In the genomic region with DNA sequence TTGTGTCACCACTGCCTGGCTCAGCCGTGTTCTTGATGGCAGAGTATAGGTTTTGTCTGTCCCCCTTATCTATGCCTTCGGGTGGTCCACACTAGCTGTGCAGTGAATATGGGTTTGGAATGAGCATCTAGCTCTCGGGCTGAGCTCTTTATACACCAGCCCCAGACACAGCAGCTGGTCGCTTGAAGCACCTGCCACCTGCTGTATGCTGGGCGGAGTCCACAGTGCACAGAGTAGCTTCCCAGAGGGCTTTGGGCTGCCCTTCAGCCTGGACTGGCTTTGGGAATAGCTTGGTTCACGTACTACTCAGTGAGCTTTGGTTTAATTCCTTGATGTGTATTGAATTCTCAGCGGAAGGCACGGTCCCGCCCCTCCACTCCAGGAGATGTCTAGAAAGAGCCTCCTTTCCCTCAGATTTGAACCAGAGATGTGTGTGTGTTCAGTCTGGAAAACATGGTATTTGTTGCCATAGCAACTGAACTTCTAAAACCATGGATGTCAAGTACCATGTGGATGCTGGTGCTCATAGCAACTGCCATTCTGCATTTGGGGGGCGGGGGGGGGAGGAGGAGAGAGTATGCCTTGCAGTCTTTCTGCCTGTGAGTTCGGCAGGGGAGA, we compare ENCODE assay signal across 23 mouse cellular contexts. TPM values are rescaled to one million over a fixed set of nuclear protein-coding genes. Genes with fewer than 3 reads are reported as not detected.
DNase-seq lines count a peak whose midpoint lies in the region; ATAC-seq and TF ChIP-seq lines count a peak whose summit lies in the region.
"Had no signal": no experiment of that assay in that cellular context is flagged by ENCODE, and none has a peak within 500 bp of the region (broad histone marks: within the 10 kb centered on the region; RNA-seq: fewer than 3 reads in every experiment).

No protein-coding gene starts in this region.

- ATAC-seq in hindbrain, embryonic 16.5 days: peak; percentile 61
- ATAC-seq in hindbrain, embryonic 11.5 days (ENCODE audit: low FRiP score): no peak
- ATAC-seq in stomach, embryonic 15.5 days (ENCODE audit: insufficient read depth, low FRiP score, low read depth): peak; percentile 58; the same call in 1 of the 2 replicates
- no peak for ATAC-seq in stomach, postnatal 0 days (ENCODE audit: low FRiP score, low TSS enrichment)
- ATAC-seq in intestine, embryonic 16.5 days: peak; percentile 55
- ATAC-seq: liver, embryonic 12.5 days had no signal

- H3K9me3 ChIP-seq in hindbrain, embryonic 16.5 days (ENCODE audit: control insufficient read depth, low read length): no peaks in the 10 kb centered on the region
- H3K9me3 ChIP-seq in hindbrain, embryonic 11.5 days (ENCODE audit: control insufficient read depth, low read length): no peaks in the 10 kb centered on the region
- H3K9me3 ChIP-seq in stomach, embryonic 15.5 days: no peaks in the 10 kb centered on the region
- no peaks in the 10 kb centered on the region for H3K9me3 ChIP-seq in stomach, postnatal 0 days (ENCODE audit: control insufficient read depth, low read length)
- no peaks in the 10 kb centered on the region for H3K9me3 ChIP-seq in intestine, embryonic 16.5 days (ENCODE audit: control insufficient read depth, low read length)
- H3K9me3 ChIP-seq: embryonic facial prominence, embryonic 13.5 days; limb, embryonic 12.5 days; liver, embryonic 12.5 days; neural tube, embryonic 15.5 days had no signal

- H3K27me3 ChIP-seq in hindbrain, embryonic 16.5 days (replicated peaks; ENCODE audit: control insufficient read depth, insufficient read depth, low read length): no peaks in the 10 kb centered on the region
- no peaks in the 10 kb centered on the region for H3K27me3 ChIP-seq in hindbrain, embryonic 11.5 days (ENCODE audit: control insufficient read depth, insufficient read depth, low read length)
- 0 out of 2 replicates have a peak, but pooled peaks cover 3% of the 10 kb centered on the region for H3K27me3 ChIP-seq in stomach, embryonic 15.5 days (replicated peaks)
- no peaks in the 10 kb centered on the region for H3K27me3 ChIP-seq in stomach, postnatal 0 days (ENCODE audit: control insufficient read depth, insufficient read depth, low read length)
- 0 out of 2 replicates have a peak, but pooled peaks cover 3% of the 10 kb centered on the region for H3K27me3 ChIP-seq in intestine, embryonic 16.5 days (replicated peaks; ENCODE audit: control insufficient read depth, insufficient read depth, low read length)

- no peak overlapping the region for H3K4me3 ChIP-seq in hindbrain, embryonic 16.5 days (ENCODE audit: low read length)
- no peak overlapping the region for H3K4me3 ChIP-seq in hindbrain, embryonic 11.5 days (ENCODE audit: low read depth, low read length)
- H3K4me3 ChIP-seq in stomach, embryonic 15.5 days (replicated peaks): no peak overlapping the region
- H3K4me3 ChIP-seq in stomach, postnatal 0 days (ENCODE audit: low read depth, low read length): no peak overlapping the region
- no peak overlapping the region for H3K4me3 ChIP-seq in intestine, embryonic 16.5 days (ENCODE audit: low read length)
- H3K4me3 ChIP-seq: embryonic facial prominence, embryonic 13.5 days; heart, embryonic 13.5 days; limb, embryonic 12.5 days; liver, embryonic 12.5 days; neural tube, embryonic 15.5 days had no signal

- peaks cover 11% of the 10 kb centered on the region for H3K4me1 ChIP-seq in hindbrain, embryonic 16.5 days (ENCODE audit: control insufficient read depth, insufficient read depth, low read depth, low read length)
- H3K4me1 ChIP-seq in hindbrain, embryonic 11.5 days (replicated peaks; ENCODE audit: control insufficient read depth, insufficient read depth, low read length): 0 out of 2 replicates have a peak, but pooled peaks cover 2% of the 10 kb centered on the region
- H3K4me1 ChIP-seq in stomach, embryonic 15.5 days: peaks cover 3% of the 10 kb centered on the region; the same call in 1 of the 2 replicates
- H3K4me1 ChIP-seq in stomach, postnatal 0 days (replicated peaks; ENCODE audit: control insufficient read depth, insufficient read depth): no peaks in the 10 kb centered on the region
- H3K4me1 ChIP-seq in intestine, embryonic 16.5 days (ENCODE audit: control insufficient read depth, insufficient read depth, low read length): peaks cover 6% of the 10 kb centered on the region; the same call in 1 of the 2 replicates
- H3K4me1 ChIP-seq: limb, embryonic 12.5 days; liver, embryonic 12.5 days had no signal

- H3K27ac ChIP-seq in hindbrain, embryonic 16.5 days (ENCODE audit: low read depth, low read length): no peak overlapping the region
- H3K27ac ChIP-seq in hindbrain, embryonic 11.5 days (ENCODE audit: low read depth, low read length): no peak overlapping the region
- H3K27ac ChIP-seq in stomach, embryonic 15.5 days: no peak overlapping the region
- no peak overlapping the region for H3K27ac ChIP-seq in stomach, postnatal 0 days (replicated peaks)
- no peak overlapping the region for H3K27ac ChIP-seq in intestine, embryonic 16.5 days (ENCODE audit: low read length)
- H3K27ac ChIP-seq: embryonic facial prominence, embryonic 13.5 days; heart, embryonic 13.5 days; limb, embryonic 12.5 days; liver, embryonic 12.5 days; neural tube, embryonic 15.5 days had no signal

- 53% methylated on average over 11 of the region's 11 CpGs for WGBS in hindbrain, embryonic 16.5 days
- WGBS in hindbrain, embryonic 11.5 days: 64% methylated on average over 11 of the region's 11 CpGs
- WGBS in stomach, embryonic 15.5 days: 48% methylated on average over 11 of the region's 11 CpGs
- 53% methylated on average over 11 of the region's 11 CpGs for WGBS in stomach, postnatal 0 days
- WGBS in intestine, embryonic 16.5 days: 58% methylated on average over 11 of the region's 11 CpGs

- no peak for DNase-seq in hindbrain, embryonic 11.5 days (ENCODE audit: low spot score)
- DNase-seq in stomach, postnatal 0 days (ENCODE audit: low spot score): no peak
- DNase-seq in embryo, embryonic 10 days (ENCODE audit: low spot score): no peak
- DNase-seq in cerebellum, postnatal 36 days: no peak
- DNase-seq: adrenal gland, postnatal 25 days; cerebellum, adult 2 months; gastrocnemius, postnatal 14 days; heart, adult 18-20 months; kidney, postnatal 36 days; lung, adult 2 months; lung, postnatal 36 days; right cerebral cortex, adult 18-20 months; thymus, postnatal 14 days had no signal

- no peak overlapping the region for H3K4me2 ChIP-seq in hindbrain, embryonic 16.5 days (ENCODE audit: low read length)
- no peak overlapping the region for H3K4me2 ChIP-seq in hindbrain, embryonic 11.5 days (replicated peaks; ENCODE audit: low read depth, low read length)
- H3K4me2 ChIP-seq in stomach, embryonic 15.5 days: no peak overlapping the region
- no peak overlapping the region for H3K4me2 ChIP-seq in stomach, postnatal 0 days (replicated peaks; ENCODE audit: low read depth)
- no peak overlapping the region for H3K4me2 ChIP-seq in intestine, embryonic 16.5 days (ENCODE audit: low read depth, low read length)
- H3K4me2 ChIP-seq: embryonic facial prominence, embryonic 13.5 days; heart, embryonic 13.5 days; limb, embryonic 12.5 days; liver, embryonic 12.5 days; neural tube, embryonic 15.5 days had no signal

- no peak overlapping the region for H3K9ac ChIP-seq in hindbrain, embryonic 16.5 days (ENCODE audit: low read depth, low read length)
- no peak overlapping the region for H3K9ac ChIP-seq in hindbrain, embryonic 11.5 days (ENCODE audit: low read depth, low read length)
- no peak overlapping the region for H3K9ac ChIP-seq in stomach, embryonic 15.5 days
- no peak overlapping the region for H3K9ac ChIP-seq in stomach, postnatal 0 days (ENCODE audit: low read length)
- H3K9ac ChIP-seq in intestine, embryonic 16.5 days (ENCODE audit: low read depth, low read length): no peak overlapping the region
- H3K9ac ChIP-seq: embryonic facial prominence, embryonic 13.5 days; heart, embryonic 13.5 days; limb, embryonic 12.5 days; liver, embryonic 12.5 days; neural tube, embryonic 15.5 days had no signal

- TF ChIP-seq CTCF in stomach, postnatal 0 days (IDR thresholded peaks at IDR 0.05; ENCODE audit: low read depth): no peak

- no peak for TF ChIP-seq EP300 in stomach, postnatal 0 days (optimal IDR thresholded peaks at IDR 0.05)

- H3K36me3 ChIP-seq in hindbrain, embryonic 16.5 days (ENCODE audit: control insufficient read depth, insufficient read depth, low read length): no peaks in the 10 kb centered on the region
- H3K36me3 ChIP-seq in hindbrain, embryonic 11.5 days (ENCODE audit: control insufficient read depth, insufficient read depth, low read length): no peaks in the 10 kb centered on the region
- no peaks in the 10 kb centered on the region for H3K36me3 ChIP-seq in stomach, embryonic 15.5 days
- no peaks in the 10 kb centered on the region for H3K36me3 ChIP-seq in stomach, postnatal 0 days (ENCODE audit: control insufficient read depth, insufficient read depth, low read length)
- H3K36me3 ChIP-seq in intestine, embryonic 16.5 days (ENCODE audit: control insufficient read depth, insufficient read depth, low read length): no peaks in the 10 kb centered on the region
- H3K36me3 ChIP-seq: embryonic facial prominence, embryonic 13.5 days; heart, embryonic 13.5 days; limb, embryonic 12.5 days; liver, embryonic 12.5 days; neural tube, embryonic 15.5 days had no signal

RNA-seq across cellular contexts. Expression of a gene that starts 16.0 kb away (rescaled TPM):
- 21.6 and 23.7 TPM in 2 replicates for polyA plus RNA-seq in hindbrain, embryonic 16.5 days (2015; fragmentation: Nextera tagmentation; extraction: Ambion mirVana)
- polyA plus RNA-seq in hindbrain, embryonic 11.5 days (2014; fragmentation: Nextera tagmentation; extraction: Ambion mirVana): 16.0 and 16.6 TPM in 2 replicates
- polyA plus RNA-seq in stomach, embryonic 15.5 days (2015; fragmentation: Nextera tagmentation; extraction: Ambion mirVana): 15.7 and 18.6 TPM in 2 replicates
- 17.1 and 18.7 TPM in 2 replicates for polyA plus RNA-seq in stomach, postnatal 0 days (2015; fragmentation: Nextera tagmentation; extraction: Ambion mirVana)
- polyA plus RNA-seq in intestine, embryonic 16.5 days (2015; fragmentation: Nextera tagmentation; extraction: Ambion mirVana): 32.7 and 35.3 TPM in 2 replicates

RNA-seq across cellular contexts. Expression of a gene that starts 22.1 kb away (rescaled TPM):
- 16.6 and 17.3 TPM in 2 replicates for polyA plus RNA-seq in hindbrain, embryonic 16.5 days (2015; fragmentation: Nextera tagmentation; extraction: Ambion mirVana)
- 0.11 TPM in 1 of 2 replicates, not detected in the other for polyA plus RNA-seq in hindbrain, embryonic 11.5 days (2014; fragmentation: Nextera tagmentation; extraction: Ambion mirVana)
- polyA plus RNA-seq in stomach, embryonic 15.5 days (2015; fragmentation: Nextera tagmentation; extraction: Ambion mirVana): 0.31 TPM in 1 of 2 replicates, not detected in the other
- polyA plus RNA-seq in stomach, postnatal 0 days (2015; fragmentation: Nextera tagmentation; extraction: Ambion mirVana): 0.07 TPM in 1 of 2 replicates, not detected in the other
- not detected in 2 replicates for polyA plus RNA-seq in intestine, embryonic 16.5 days (2015; fragmentation: Nextera tagmentation; extraction: Ambion mirVana)
- polyA plus RNA-seq: heart, embryonic 13.5 days; kidney, embryonic 14.5 days; limb, embryonic 12.5 days; liver, embryonic 12.5 days; lung, adult 2 months; testis, adult 2 months had no signal

RNA-seq across cellular contexts. Expression of a gene that starts 35.7 kb away (rescaled TPM):
- 15.5 and 16.7 TPM in 2 replicates for polyA plus RNA-seq in hindbrain, embryonic 16.5 days (2015; fragmentation: Nextera tagmentation; extraction: Ambion mirVana)
- 6.0 and 6.4 TPM in 2 replicates for polyA plus RNA-seq in hindbrain, embryonic 11.5 days (2014; fragmentation: Nextera tagmentation; extraction: Ambion mirVana)
- 5.0 and 5.2 TPM in 2 replicates for polyA plus RNA-seq in stomach, embryonic 15.5 days (2015; fragmentation: Nextera tagmentation; extraction: Ambion mirVana)
- 4.5 and 4.8 TPM in 2 replicates for polyA plus RNA-seq in stomach, postnatal 0 days (2015; fragmentation: Nextera tagmentation; extraction: Ambion mirVana)
- 3.5 and 3.6 TPM in 2 replicates for polyA plus RNA-seq in intestine, embryonic 16.5 days (2015; fragmentation: Nextera tagmentation; extraction: Ambion mirVana)

RNA-seq across cellular contexts. Expression of a gene that starts 50.7 kb away (rescaled TPM):
- polyA plus RNA-seq in hindbrain, embryonic 16.5 days (2015; fragmentation: Nextera tagmentation; extraction: Ambion mirVana): 7.9 and 8.1 TPM in 2 replicates
- polyA plus RNA-seq in hindbrain, embryonic 11.5 days (2014; fragmentation: Nextera tagmentation; extraction: Ambion mirVana): 3.0 and 3.9 TPM in 2 replicates
- 14.5 and 19.3 TPM in 2 replicates for polyA plus RNA-seq in stomach, embryonic 15.5 days (2015; fragmentation: Nextera tagmentation; extraction: Ambion mirVana)
- polyA plus RNA-seq in stomach, postnatal 0 days (2015; fragmentation: Nextera tagmentation; extraction: Ambion mirVana): 12.5 and 15.2 TPM in 2 replicates
- polyA plus RNA-seq in intestine, embryonic 16.5 days (2015; fragmentation: Nextera tagmentation; extraction: Ambion mirVana): 39.2 and 42.4 TPM in 2 replicates

Comparison
In these comparisons a context has a peak if more than half of its experiments do, and no peak if none do; other contexts are left out.
1. ATAC-seq: peak in hindbrain, embryonic 16.5 days (single experiment), stomach, embryonic 15.5 days (single experiment) and intestine, embryonic 16.5 days (single experiment); none in hindbrain, embryonic 11.5 days (single experiment) and stomach, postnatal 0 days (single experiment).
2. RNA of a gene that starts 22.1 kb away (polyA plus RNA-seq): 16.6 to 17.3 TPM in hindbrain, embryonic 16.5 days; 0.11 TPM in hindbrain, embryonic 11.5 days, 0.31 TPM in stomach, embryonic 15.5 days, not detected in intestine, embryonic 16.5 days and 0.07 TPM in stomach, postnatal 0 days; every median in the first group is over 10 times any median in the second.